Mouse (Mus musculus): ENCODE measurements around the gene Ttll11. TPM values are rescaled to one million over a fixed set of nuclear protein-coding genes. Genes with fewer than 3 reads are reported as not detected.
A peak's percentile ranks its signal among the peaks of the same experiment; 100 is the strongest.

Gene Ttll11
- polyA plus RNA-seq, 1 experiment from 2014 or later, result 0.94 TPM

DNA sequence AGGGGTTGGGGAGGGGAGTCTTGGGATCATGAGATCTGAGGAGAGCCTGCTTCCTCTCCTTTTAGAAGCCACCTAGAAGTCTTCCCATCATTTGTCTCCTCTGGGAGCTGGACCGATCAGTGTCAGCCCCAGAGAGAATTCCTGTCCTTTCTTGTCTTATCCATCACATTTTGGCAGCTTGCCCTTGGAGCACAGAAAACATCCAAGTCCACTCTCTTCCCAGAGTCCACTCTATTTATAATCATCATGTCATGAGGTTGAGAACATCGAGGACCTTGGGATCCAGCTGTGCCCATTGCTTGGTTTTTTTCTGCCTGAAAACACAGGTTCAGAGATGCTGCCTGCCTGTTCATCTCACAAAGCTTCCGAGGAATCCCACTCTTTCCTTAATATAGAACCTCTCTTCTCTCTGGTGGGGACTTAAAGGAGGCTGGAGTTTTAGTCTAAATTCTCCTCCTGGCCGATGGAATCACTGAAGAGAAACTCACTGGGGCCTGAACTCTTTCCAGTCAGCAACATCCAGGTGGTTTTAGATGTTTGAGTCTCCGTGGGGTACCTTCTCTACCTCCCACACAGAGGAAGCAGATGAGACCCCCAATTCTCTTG, 163.6 kb downstream of the Ttll11 start:
- no peaks in the 10 kb centered on the region for H3K9me3 ChIP-seq (replicated peaks)
- H3K9ac ChIP-seq, result no peak overlapping the region; the same call in 1 of the 2 replicates
- no peaks in the 10 kb centered on the region for H3K27me3 ChIP-seq
- WGBS, result 37% methylated on average over 5 of the region's 5 CpGs
- H3K27ac ChIP-seq, result 0 out of 2 replicates have a peak overlapping the region, but pooled peaks have one; percentile 29
- peaks cover 30% of the 10 kb centered on the region for H3K4me1 ChIP-seq (replicated peaks)
- ATAC-seq (replicated peaks; ENCODE audit: insufficient number of reproducible peaks, insufficient read depth, low FRiP score, low read depth), result no peak
- H3K4me3 ChIP-seq, result no peak overlapping the region
- no peaks in the 10 kb centered on the region for H3K36me3 ChIP-seq
- H3K4me2 ChIP-seq, result no peak overlapping the region

- H3K4me2 ChIP-seq, result no peak overlapping the region
- H3K36me3 ChIP-seq, result no peaks in the 10 kb centered on the region
- H3K9ac ChIP-seq, result no peak overlapping the region
- no peaks in the 10 kb centered on the region for H3K27me3 ChIP-seq
- 47% methylated on average over 2 of the region's 2 CpGs for WGBS
- H3K27ac ChIP-seq, result no peak overlapping the region
- H3K4me3 ChIP-seq, result no peak overlapping the region
- no peak for ATAC-seq (replicated peaks; ENCODE audit: insufficient number of reproducible peaks, insufficient read depth, low FRiP score, low read depth)
- H3K4me1 ChIP-seq (replicated peaks), result peaks cover 24% of the 10 kb centered on the region
- H3K9me3 ChIP-seq (replicated peaks), result no peaks in the 10 kb centered on the region
Observed at GRCm38 (mm10) chr2:35812561-35812933, 167.2 kb downstream of the Ttll11 start.

DNA sequence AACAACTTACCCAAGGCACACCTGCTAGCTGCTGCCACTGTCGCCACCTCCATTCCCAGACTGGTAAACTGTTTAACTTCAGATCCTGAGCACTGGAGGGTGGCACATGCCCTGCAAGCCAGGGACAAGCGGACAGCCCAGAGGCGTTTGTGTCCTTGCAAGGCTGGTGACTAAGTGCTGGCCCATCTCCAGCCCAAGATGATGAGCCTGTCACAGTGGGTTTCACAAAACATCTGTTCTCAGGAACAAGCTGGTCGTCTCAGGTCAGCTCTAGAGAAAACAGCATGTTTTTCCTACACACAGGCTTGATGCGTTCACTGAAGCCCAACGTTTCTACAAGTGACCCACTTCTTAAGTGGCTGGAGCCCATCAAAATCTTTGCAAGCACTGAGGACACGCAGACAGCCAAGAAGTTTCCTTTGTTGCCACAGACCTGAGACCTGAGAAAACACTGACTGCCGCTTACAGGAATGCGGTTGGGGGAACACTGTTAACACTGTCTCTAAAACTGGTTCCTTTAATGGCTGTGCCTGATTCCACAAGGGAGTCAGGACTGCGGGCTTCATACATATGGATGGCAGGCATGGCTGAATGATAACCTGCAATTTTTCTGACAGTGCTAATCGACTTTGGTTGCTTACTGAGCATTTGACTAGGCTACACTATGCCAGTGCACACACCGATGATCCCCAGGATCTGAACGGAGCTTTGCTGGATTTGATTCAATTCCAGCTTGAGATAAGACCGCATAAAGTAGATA, 167.7 kb downstream of the Ttll11 start:
- Histone ChIP-seq H3K9ac (no peak overlapping the region), H3K4me3 (no peak overlapping the region), H3K27ac (no peak overlapping the region), H3K4me1 (replicated peaks) (peaks cover 24% of the 10 kb centered on the region), H3K9me3 (replicated peaks) (no peaks in the 10 kb centered on the region), H3K36me3 (no peaks in the 10 kb centered on the region), H3K27me3 (no peaks in the 10 kb centered on the region), H3K4me2 (no peak overlapping the region)
- 44% methylated on average over 14 of the region's 14 CpGs for WGBS
- ATAC-seq (replicated peaks; ENCODE audit: insufficient number of reproducible peaks, insufficient read depth, low FRiP score, low read depth), result no peak

DNA sequence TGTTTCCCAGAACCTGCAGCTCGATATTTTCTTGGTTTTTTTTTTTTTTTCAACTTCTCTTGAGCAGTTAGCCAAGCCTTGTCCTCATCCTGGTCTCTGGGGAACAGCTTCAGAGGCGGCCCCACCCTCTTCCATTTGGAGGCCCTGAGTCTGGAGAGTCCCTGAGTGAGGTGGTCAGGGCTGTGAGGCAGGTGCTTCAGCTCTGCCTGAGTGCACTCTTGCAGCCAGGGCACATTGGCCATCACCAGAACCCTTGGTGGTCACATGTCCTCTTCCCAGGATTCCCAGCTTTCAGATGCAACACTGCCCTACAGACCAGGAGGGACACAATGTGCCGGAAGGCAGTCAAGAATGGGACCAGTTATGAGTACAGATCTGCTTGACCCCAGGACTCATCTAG, 169.7 kb downstream of the Ttll11 start:
- Histone ChIP-seq H3K27me3 (no peaks in the 10 kb centered on the region), H3K4me1 (replicated peaks) (peaks cover 12% of the 10 kb centered on the region), H3K27ac (no peak overlapping the region), H3K36me3 (no peaks in the 10 kb centered on the region), H3K9ac (no peak overlapping the region), H3K4me2 (no peak overlapping the region), H3K4me3 (no peak overlapping the region), H3K9me3 (replicated peaks) (no peaks in the 10 kb centered on the region)
- no peak for ATAC-seq (replicated peaks; ENCODE audit: insufficient number of reproducible peaks, insufficient read depth, low FRiP score, low read depth)
- 79% methylated on average over 3 of the region's 3 CpGs for WGBS

GRCm38 (mm10) chr2:35809141-35809540, 170.6 kb downstream of the Ttll11 start:
- no peak overlapping the region for H3K4me3 ChIP-seq
- ATAC-seq (replicated peaks; ENCODE audit: insufficient number of reproducible peaks, insufficient read depth, low FRiP score, low read depth), result no peak
- no peaks in the 10 kb centered on the region for H3K9me3 ChIP-seq (replicated peaks)
- WGBS, result 53% methylated on average over 3 of the region's 3 CpGs
- peaks cover 12% of the 10 kb centered on the region for H3K4me1 ChIP-seq (replicated peaks)
- no peaks in the 10 kb centered on the region for H3K36me3 ChIP-seq
- H3K9ac ChIP-seq, result no peak overlapping the region
- H3K4me2 ChIP-seq, result no peak overlapping the region
- H3K27me3 ChIP-seq, result no peaks in the 10 kb centered on the region
- H3K27ac ChIP-seq, result no peak overlapping the region

DNA sequence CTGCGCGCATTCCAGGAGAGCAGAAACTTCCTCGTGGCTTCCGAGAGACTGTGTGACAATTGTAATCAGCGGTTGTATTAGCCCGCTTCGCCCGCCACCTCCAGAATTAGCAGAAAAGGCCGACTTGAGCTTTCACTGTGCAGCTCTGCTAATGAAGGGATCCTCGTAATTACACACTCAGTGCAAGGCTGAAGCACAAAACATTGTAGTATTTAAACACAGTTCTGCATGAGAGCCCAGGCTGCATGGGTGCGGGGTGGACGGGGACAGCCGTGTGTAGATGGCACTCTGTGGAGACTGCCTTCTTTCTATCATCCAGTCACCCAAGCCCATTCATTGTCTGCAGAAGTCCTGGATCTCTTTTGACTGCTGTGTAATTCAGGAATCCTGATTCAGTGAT, 173.8 kb downstream of the Ttll11 start:
- Histone ChIP-seq H3K9ac (no peak overlapping the region), H3K4me3 (no peak overlapping the region), H3K4me2 (no peak overlapping the region), H3K27me3 (no peaks in the 10 kb centered on the region), H3K4me1 (replicated peaks) (peaks cover 5% of the 10 kb centered on the region), H3K9me3 (replicated peaks) (no peaks in the 10 kb centered on the region), H3K36me3 (no peaks in the 10 kb centered on the region), H3K27ac (no peak overlapping the region)
- 73% methylated on average over 13 of the region's 13 CpGs for WGBS
- ATAC-seq (replicated peaks; ENCODE audit: insufficient number of reproducible peaks, insufficient read depth, low FRiP score, low read depth), result no peak

- no peaks in the 10 kb centered on the region for H3K36me3 ChIP-seq
- no peak overlapping the region for H3K9ac ChIP-seq
- ATAC-seq (replicated peaks; ENCODE audit: insufficient number of reproducible peaks, insufficient read depth, low FRiP score, low read depth), result no peak
- WGBS, result 83% methylated on average over 11 of the region's 11 CpGs
- H3K4me1 ChIP-seq (replicated peaks), result peaks cover 5% of the 10 kb centered on the region
- no peak overlapping the region for H3K27ac ChIP-seq
- H3K9me3 ChIP-seq (replicated peaks), result no peaks in the 10 kb centered on the region
- no peak overlapping the region for H3K4me3 ChIP-seq
- H3K4me2 ChIP-seq, result no peak overlapping the region
- no peaks in the 10 kb centered on the region; the same call in 1 of the 2 replicates for H3K27me3 ChIP-seq
Observed at GRCm38 (mm10) chr2:35803095-35803494, 176.6 kb downstream of the Ttll11 start.

- Histone ChIP-seq H3K4me3 (no peak overlapping the region), H3K27ac (peak overlapping the region; percentile 53; the same call in 1 of the 2 replicates), H3K4me1 (replicated peaks) (peaks cover 5% of the 10 kb centered on the region), H3K4me2 (no peak overlapping the region), H3K9me3 (replicated peaks) (no peaks in the 10 kb centered on the region), H3K36me3 (no peaks in the 10 kb centered on the region), H3K9ac (no peak overlapping the region), H3K27me3 (no peaks in the 10 kb centered on the region; the same call in 1 of the 2 replicates)
- 58% methylated on average over 2 of the region's 2 CpGs for WGBS
- ATAC-seq (replicated peaks; ENCODE audit: insufficient number of reproducible peaks, insufficient read depth, low FRiP score, low read depth), result no peak
Observed at GRCm38 (mm10) chr2:35801759-35802158, 178.0 kb downstream of the Ttll11 start.

DNA sequence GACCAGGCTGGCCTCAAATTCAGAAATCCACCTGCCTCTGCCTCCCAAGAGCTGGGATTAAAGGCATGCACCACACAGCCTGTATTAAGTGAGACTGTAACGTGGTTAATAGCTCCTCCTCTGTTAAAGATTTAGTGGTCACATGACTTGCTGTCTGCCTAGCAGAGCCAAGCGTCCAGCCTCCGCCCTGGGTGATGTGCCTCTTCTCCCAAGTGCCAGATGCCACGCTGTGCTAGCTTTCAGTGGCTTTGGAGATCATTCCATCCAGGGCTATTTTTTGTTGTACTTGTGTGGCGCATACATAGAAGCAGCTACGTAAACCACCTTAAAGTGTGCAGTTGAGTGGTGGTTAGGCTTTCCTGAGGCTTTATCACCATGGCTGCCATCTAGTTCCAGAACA, 180.6 kb downstream of the Ttll11 start:
- Histone ChIP-seq H3K36me3 (no peaks in the 10 kb centered on the region), H3K4me3 (no peak overlapping the region), H3K4me2 (no peak overlapping the region), H3K27me3 (no peaks in the 10 kb centered on the region; the same call in 1 of the 2 replicates), H3K4me1 (replicated peaks) (peaks cover 5% of the 10 kb centered on the region), H3K9me3 (replicated peaks) (no peaks in the 10 kb centered on the region), H3K9ac (no peak overlapping the region), H3K27ac (no peak overlapping the region)
- ATAC-seq (replicated peaks; ENCODE audit: insufficient number of reproducible peaks, insufficient read depth, low FRiP score, low read depth), result no peak
- 79% methylated on average over 6 of the region's 6 CpGs for WGBS

DNA sequence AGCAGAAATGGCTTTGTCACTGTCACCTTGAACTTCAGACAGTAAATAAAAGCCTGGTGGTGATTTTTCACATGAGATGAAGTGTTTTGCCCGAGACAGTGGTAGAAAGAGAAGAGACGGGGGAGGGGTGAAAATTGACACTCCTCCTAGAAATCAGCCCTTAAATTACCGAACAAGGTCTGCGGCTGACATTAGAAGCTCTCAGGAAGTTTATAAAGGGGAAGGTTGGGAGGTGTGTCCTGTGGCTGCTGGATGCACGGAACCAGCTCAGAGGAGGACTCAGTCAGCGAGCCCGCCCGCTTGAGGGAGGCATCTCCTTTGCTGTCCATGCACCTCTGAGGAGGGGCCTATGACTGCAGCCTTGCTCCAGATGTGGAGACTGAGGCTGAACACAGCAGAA, 181.7 kb downstream of the Ttll11 start:
- no peak overlapping the region for H3K27ac ChIP-seq
- ATAC-seq (replicated peaks; ENCODE audit: insufficient number of reproducible peaks, insufficient read depth, low FRiP score, low read depth), result no peak
- H3K9me3 ChIP-seq (replicated peaks), result no peaks in the 10 kb centered on the region
- 60% methylated on average over 8 of the region's 8 CpGs for WGBS
- H3K9ac ChIP-seq, result no peak overlapping the region
- H3K27me3 ChIP-seq, result no peaks in the 10 kb centered on the region; the same call in 1 of the 2 replicates
- H3K4me3 ChIP-seq, result no peak overlapping the region
- no peak overlapping the region for H3K4me2 ChIP-seq
- peaks cover 5% of the 10 kb centered on the region for H3K4me1 ChIP-seq (replicated peaks)
- no peaks in the 10 kb centered on the region for H3K36me3 ChIP-seq

DNA sequence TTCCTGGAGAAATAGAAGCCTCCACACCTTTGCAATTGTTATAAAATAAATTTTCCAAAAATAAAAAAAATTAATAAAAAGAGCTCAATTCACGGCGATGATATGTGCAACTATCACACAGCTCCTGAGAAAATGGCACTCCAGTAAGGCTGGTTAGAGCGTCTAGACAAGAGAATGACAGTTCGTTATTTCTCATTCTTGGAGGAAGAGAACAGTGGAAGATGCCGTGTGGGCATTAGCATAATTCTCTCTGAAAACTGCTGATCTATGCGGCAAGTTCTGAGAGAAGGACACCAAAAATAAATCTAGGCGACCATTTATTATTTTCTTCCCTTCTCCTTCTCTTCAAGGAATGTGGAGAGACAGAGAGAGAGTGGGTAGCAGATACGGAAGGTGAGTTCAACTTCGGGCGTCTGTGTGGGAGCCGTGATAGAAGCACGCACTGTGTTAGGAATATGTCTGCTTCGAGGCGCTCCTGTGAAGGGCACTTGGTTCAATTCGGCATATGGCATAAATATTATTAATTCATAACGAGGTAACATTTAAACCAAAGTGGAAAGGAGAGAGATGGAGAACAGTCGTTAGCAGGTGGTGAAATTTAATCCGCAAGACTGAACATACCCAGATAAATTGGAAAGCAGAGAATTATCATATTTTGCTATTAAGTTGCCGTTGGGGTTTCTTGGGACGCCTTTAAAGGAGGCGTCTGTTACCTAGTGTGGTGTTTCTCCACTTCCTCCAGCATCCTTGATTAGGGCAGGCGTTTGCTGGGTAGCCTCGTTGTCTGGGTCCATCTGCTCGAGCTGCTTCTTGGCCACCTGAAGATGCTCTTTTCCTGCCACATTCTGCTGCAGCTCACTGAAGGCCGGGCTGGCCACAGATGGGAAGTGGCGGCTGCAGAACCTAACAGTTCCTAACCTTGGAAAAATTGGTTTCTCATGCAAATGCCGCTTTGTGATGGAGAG, 190.1 kb downstream of the Ttll11 start:
- WGBS, result 88% methylated on average over 27 of the region's 27 CpGs
- Histone ChIP-seq H3K27ac (no peak overlapping the region), H3K4me1 (replicated peaks) (no peaks in the 10 kb centered on the region), H3K9me3 (replicated peaks) (no peaks in the 10 kb centered on the region), H3K4me2 (no peak overlapping the region), H3K36me3 (no peaks in the 10 kb centered on the region), H3K4me3 (no peak overlapping the region), H3K9ac (no peak overlapping the region), H3K27me3 (0 out of 2 replicates have a peak, but pooled peaks cover 3% of the 10 kb centered on the region)
- ATAC-seq (replicated peaks; ENCODE audit: insufficient number of reproducible peaks, insufficient read depth, low FRiP score, low read depth), result no peak
